Mouse (Mus musculus) midbrain, postnatal 0 days (tissue): Measurements from ENCODE around the gene Cldn20. TPM values are rescaled to one million over a fixed set of nuclear protein-coding genes. Genes with fewer than 3 reads are reported as not detected.

Experiments used
- ATAC-seq: fragments of 200-750 bp; cut with Nextera tagmentation; 2 replicates; pipeline ENCODE4 v1.8.0; 2017; ENCODE audit warnings: moderate number of reproducible peaks, mild to moderate bottlenecking, moderate TSS enrichment, moderate library complexity; ENCODE audit not compliant: low FRiP score
- DNase-seq: peaks from one replicate; pipeline ENCODE4 v3.0.0-alpha.2; 2015; ENCODE audit warnings: low spot score
- H3K27ac ChIP-seq: fragments of 300-500 bp; sonication (generic); 2 replicates; pipeline ENCODE4 v1.5.1; 2014; ENCODE audit warnings: low read depth, mild to moderate bottlenecking, low read length, mixed read lengths
- H3K27me3 ChIP-seq: fragments of 300-500 bp; sonication (generic); 2 replicates; pipeline ENCODE4 v1.6.1; 2014; ENCODE audit warnings: low read length, control low read depth, mixed read lengths; ENCODE audit not compliant: insufficient read depth
- H3K36me3 ChIP-seq: fragments of 300-500 bp; sonication (generic); 2 replicates; pipeline ENCODE4 v1.6.1; 2014; ENCODE audit warnings: low read length, control low read depth, mixed read lengths; ENCODE audit not compliant: insufficient read depth
- H3K4me1 ChIP-seq: fragments of 300-500 bp; sonication (generic); 2 replicates; pipeline ENCODE4 v1.6.1; 2014; ENCODE audit warnings: mild to moderate bottlenecking, control low read depth, antibody characterized with exemption, low read length, mixed read lengths; ENCODE audit not compliant: insufficient read depth
- H3K4me2 ChIP-seq: fragments of 300-500 bp; sonication (generic); 2 replicates; pipeline ENCODE4 v1.6.1; 2014; ENCODE audit warnings: low read depth, mild to moderate bottlenecking, low read length, mixed read lengths; ENCODE audit not compliant: poor library complexity, severe bottlenecking
- H3K4me3 ChIP-seq: fragments of 300-500 bp; sonication (generic); 2 replicates; pipeline ENCODE4 v1.5.1; 2014; ENCODE audit warnings: low read depth, mild to moderate bottlenecking, low read length, moderate library complexity
- H3K9ac ChIP-seq: fragments of 300-500 bp; sonication (generic); replicated peaks from 2 replicates; pipeline ENCODE4 v1.6.1; 2014; ENCODE audit warnings: mild to moderate bottlenecking, low read length, moderate library complexity, mixed read lengths; ENCODE audit not compliant: poor library complexity, severe bottlenecking
- H3K9me3 ChIP-seq: fragments of 300-500 bp; sonication (generic); 2 replicates; pipeline ENCODE4 v1.6.1; 2016; ENCODE audit warnings: low read length, control low read depth
- CTCF ChIP-seq: IDR thresholded peaks from 2 replicates; pipeline ENCODE4 v1.5.1; 2016; ENCODE audit warnings: antibody characterized with exemption, mild to moderate bottlenecking
- WGBS: fragments of 180-500 bp; shearing (Covaris S2); extraction: QIAGEN DNeasy Blood & Tissue Kit; methylation state at CpG from one replicate; pipeline ENCODE4 v1.1.7; 2014; 5-methylcytosine and 5-hydroxymethylcytosine counted together
- polyA plus RNA-seq: library from polyadenylated mRNA; unstranded; fragments of >200 nt; fragmentation: Nextera tagmentation; extraction: Ambion mirVana; gene quantifications from 2 replicates; pipeline ENCODE4 v1.2.1, GENCODE M21; 2015
- total RNA-seq: library from RNA; depleted of rRNA; stranded (reverse); fragments of >200 nt; gene quantifications from 2 replicates; pipeline ENCODE4 v1.2.3, GENCODE M21; 2014; rRNA removed

The Cldn20 gene
- total RNA-seq: 1.8 TPM in 1 of 2 replicates, not detected in the other
- polyA plus RNA-seq: 0.25 TPM in 1 of 2 replicates, not detected in the other

DNA sequence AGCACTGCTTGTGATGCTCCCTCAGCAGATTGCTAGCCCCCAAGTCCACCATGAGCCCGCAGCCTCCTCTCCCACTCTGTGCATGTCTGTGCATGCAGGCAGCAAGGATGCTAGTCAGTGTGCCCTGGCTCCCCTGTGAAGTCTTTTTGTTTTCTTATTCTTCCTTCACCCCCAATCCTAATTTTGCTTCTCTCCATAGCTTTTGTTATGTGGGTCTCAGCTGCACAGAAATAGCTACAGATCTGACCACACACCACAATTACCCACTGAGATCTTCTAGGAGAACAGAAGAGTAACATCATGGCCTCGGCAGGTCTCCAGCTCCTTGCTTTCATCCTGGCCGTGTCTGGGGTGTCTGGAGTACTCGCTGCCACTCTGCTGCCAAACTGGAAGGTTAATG is at the start of gene Cldn20:
Cldn20 (plus strand) TSS at position 301 of the 400 bp plus-strand sequence.
- Histone ChIP-seq H3K4me1 (no peaks in the 10 kb centered on the region), H3K4me3 (no peak within 1 kb of the TSS), H3K9me3 (no peaks in the 10 kb centered on the region), H3K27me3 (no peaks in the 10 kb centered on the region), H3K36me3 (no peaks in the 10 kb centered on the region; the same call in 1 of the 2 replicates), H3K9ac (no peak within 1 kb of the TSS), H3K4me2 (no peak within 1 kb of the TSS), H3K27ac (no peak within 1 kb of the TSS)
- no peak for TF ChIP-seq CTCF
- no peak for ATAC-seq
- WGBS: 82% methylated on average over 4 of the region's 4 CpGs
- DNase-seq: no peak

DNA sequence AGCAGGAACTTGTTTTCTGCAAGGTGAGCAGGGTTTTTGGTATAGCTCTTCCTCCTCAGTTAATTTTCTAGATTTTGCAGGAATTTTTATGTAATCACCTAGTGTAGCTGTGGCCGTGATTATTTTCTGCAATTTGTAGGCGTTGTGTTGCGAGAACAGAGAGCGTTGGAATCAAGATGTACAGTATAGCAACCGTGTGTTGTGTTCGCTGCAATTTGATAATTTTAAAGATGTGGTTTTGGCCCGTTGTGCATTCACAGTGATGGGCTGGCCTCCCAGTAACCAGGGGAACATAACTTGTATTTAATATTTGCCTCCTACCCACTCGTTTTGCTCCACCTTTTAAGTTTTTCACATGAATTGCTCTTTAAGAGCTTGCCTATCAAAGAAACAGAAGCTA is 49.3 kb upstream of the Cldn20 start:
- Histone ChIP-seq H3K4me2 (no peak overlapping the region), H3K36me3 (no peaks in the 10 kb centered on the region), H3K4me3 (no peak overlapping the region), H3K27me3 (no peaks in the 10 kb centered on the region), H3K9ac (no peak overlapping the region), H3K4me1 (no peaks in the 10 kb centered on the region), H3K9me3 (no peaks in the 10 kb centered on the region), H3K27ac (no peak overlapping the region)
- DNase-seq: no peak
- no peak for TF ChIP-seq CTCF
- ATAC-seq: no peak
- 86% methylated on average over 8 of the region's 8 CpGs for WGBS

DNA sequence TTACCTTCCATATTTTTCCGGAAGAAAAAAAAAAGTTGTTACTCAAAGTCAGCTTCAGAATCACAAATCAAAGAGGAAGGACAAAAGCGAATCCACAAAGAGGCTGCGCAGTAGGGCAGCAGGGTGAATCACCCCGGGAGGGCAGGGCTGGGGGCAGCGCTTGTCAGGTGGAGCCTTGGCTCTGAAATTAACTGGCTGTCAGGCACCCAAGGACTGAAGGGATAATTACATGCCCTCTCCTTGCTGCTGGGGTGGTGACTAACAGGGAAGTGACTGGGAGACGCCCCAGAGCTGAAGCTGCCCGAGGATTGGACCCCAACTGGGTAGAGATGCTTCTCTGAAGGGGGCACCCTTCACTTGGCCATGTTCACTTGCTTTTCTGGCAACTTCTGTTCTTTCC is 46.5 kb upstream of the Cldn20 start:
- H3K27me3 ChIP-seq: no peaks in the 10 kb centered on the region
- H3K27ac ChIP-seq: no peak overlapping the region
- H3K4me3 ChIP-seq: no peak overlapping the region
- 70% methylated on average over 7 of the region's 7 CpGs for WGBS
- TF ChIP-seq CTCF: no peak
- no peaks in the 10 kb centered on the region for H3K4me1 ChIP-seq
- ATAC-seq (no peak), DNase-seq (no peak)
- H3K9me3 ChIP-seq: no peaks in the 10 kb centered on the region
- H3K4me2 ChIP-seq: no peak overlapping the region
- no peaks in the 10 kb centered on the region for H3K36me3 ChIP-seq
- H3K9ac ChIP-seq: no peak overlapping the region

DNA sequence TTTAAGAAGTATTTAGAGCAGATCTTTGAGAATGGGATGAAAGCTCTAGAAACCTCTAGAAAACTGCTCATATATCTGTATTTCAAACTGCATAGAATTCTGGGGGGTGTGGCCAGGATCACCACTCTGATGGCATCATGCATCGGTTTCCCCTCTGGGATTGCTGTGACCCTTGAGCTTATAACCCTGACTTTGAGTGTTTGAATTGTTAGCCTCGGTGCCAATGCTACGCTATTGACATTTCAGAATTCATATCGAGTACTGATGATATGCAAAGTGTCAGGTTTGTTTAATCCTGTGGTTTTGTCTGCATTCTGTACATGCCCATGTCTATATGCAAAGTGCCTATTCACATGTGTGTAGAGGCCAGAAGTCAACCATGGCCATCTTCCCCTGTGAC is 45.1 kb upstream of the Cldn20 start:
- no peak overlapping the region for H3K27ac ChIP-seq
- no peak for TF ChIP-seq CTCF
- H3K4me3 ChIP-seq: no peak overlapping the region
- H3K4me1 ChIP-seq: no peaks in the 10 kb centered on the region
- WGBS: 94% methylated on average over 4 of the region's 4 CpGs
- ATAC-seq: no peak
- DNase-seq: no peak
- no peaks in the 10 kb centered on the region for H3K36me3 ChIP-seq
- no peaks in the 10 kb centered on the region for H3K9me3 ChIP-seq
- no peak overlapping the region for H3K4me2 ChIP-seq
- H3K9ac ChIP-seq: no peak overlapping the region
- H3K27me3 ChIP-seq: no peaks in the 10 kb centered on the region

DNA sequence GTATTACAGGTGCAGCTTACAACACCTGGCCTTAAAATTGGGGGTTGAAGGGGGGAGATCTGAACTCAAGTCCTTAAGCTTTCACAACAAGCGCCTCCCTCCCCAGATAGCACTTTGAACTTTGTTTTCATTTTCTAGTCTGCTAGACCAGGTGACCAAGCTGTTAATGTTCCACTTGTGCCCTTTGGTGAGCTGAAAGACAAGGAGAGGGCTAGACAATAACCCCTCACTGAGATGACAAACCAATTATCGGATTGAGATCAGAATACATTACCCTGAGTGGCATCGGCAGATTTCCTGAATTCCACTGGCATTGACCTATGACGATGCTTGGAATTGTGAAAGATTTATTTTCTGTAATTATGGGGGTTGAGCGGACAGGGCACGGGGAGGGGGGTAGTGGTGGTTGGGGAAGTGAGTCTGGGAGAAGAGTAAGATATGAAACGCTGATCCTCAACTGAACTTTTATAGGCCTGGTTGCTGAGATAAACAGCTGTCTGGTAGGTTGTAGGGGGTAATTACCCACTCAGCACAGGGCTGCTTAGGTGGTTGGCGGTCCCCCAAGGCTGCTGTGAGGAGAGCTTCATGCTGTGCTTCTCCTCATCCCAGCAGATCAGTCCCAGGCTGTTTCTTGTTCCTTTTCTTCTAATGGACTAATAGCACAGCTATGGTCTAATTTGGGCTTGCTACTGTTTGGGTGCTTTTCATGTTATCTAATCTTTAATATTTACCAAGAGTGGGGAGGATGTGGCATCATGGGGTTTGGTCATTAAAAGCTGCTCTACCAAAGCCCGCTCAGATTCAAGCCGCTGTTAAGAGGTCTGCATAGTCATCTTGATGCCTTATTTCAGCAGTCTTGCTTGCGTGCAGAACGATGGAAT is 44.4 kb upstream of the Cldn20 start:
- no peaks in the 10 kb centered on the region for H3K36me3 ChIP-seq
- H3K27ac ChIP-seq: no peak overlapping the region
- whole genome bisulfite sequencing: 70% methylated on average over 12 of the region's 12 CpGs
- DNase-seq (no peak), ATAC-seq (no peak)
- no peak overlapping the region for H3K4me3 ChIP-seq
- TF ChIP-seq CTCF: no peak
- H3K9ac ChIP-seq: no peak overlapping the region
- H3K4me2 ChIP-seq: no peak overlapping the region
- H3K4me1 ChIP-seq: no peaks in the 10 kb centered on the region
- no peaks in the 10 kb centered on the region for H3K9me3 ChIP-seq
- H3K27me3 ChIP-seq: no peaks in the 10 kb centered on the region

DNA sequence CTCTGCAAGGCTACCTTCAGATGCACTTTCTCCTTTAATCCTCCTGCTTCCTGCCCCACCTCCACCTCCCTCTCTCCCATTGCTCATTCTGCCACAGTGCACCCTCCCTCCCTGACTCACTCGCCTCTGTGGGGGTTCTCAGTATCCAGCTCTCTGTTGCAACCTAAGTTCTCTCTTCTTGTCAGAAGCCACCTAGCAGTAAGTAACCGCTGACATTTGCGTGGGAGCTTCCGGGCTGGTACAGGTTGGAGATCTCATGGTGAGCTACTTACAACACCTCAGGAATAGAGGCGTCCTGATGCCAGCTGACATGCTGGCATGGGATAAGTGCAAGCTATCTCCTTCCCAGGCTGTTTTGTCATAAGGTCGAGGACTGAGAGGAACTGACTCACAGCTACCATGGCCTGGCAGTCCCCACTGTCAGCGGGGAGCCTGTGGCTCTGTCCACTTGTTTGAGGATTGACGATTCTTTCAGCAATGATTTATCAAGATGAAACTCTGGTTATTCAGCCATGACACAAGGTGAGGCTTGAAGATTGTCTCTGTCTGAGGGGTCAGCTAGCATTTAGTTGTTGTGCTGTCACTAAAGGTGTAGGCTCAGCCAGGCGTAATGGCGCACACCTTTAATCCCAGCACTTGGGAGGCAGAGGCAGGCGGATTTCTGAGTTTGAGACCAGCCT is 42.0 kb upstream of the Cldn20 start:
- Histone ChIP-seq H3K36me3 (no peaks in the 10 kb centered on the region), H3K4me2 (no peak overlapping the region), H3K27ac (no peak overlapping the region), H3K9ac (no peak overlapping the region), H3K4me1 (no peaks in the 10 kb centered on the region), H3K4me3 (no peak overlapping the region), H3K27me3 (no peaks in the 10 kb centered on the region), H3K9me3 (no peaks in the 10 kb centered on the region)
- no peak for DNase-seq
- TF ChIP-seq CTCF: no peak
- no peak for ATAC-seq
- 83% methylated on average over 11 of the region's 11 CpGs for WGBS
